Comparison of ENCODE assay signal across 10 mouse cellular contexts in genomic region chr19:10019214-10019760, GRCm38 (mm10). TPM values are rescaled to one million over a fixed set of nuclear protein-coding genes. Genes with fewer than 3 reads are reported as not detected.
DNase-seq lines count a peak whose midpoint lies in the region; ATAC-seq and TF ChIP-seq lines count a peak whose summit lies in the region.
"Had no signal": no experiment of that assay in that cellular context is flagged by ENCODE, and none has a peak within 500 bp of the region (broad histone marks: within the 10 kb centered on the region; RNA-seq: fewer than 3 reads in every experiment).

No protein-coding gene starts in this region.

- no peaks in the 10 kb centered on the region for H3K36me3 ChIP-seq in ES-Bruce4 (ENCODE audit: control insufficient read depth, insufficient read depth, low read length, poor library complexity, severe bottlenecking)
- no peaks in the 10 kb centered on the region for H3K36me3 ChIP-seq in heart, postnatal 0 days (replicated peaks; ENCODE audit: control insufficient read depth, insufficient read depth, low read length)
- peaks cover 41% of the 10 kb centered on the region for H3K36me3 ChIP-seq in liver, embryonic 16.5 days (ENCODE audit: control insufficient read depth, insufficient read depth)

- no peak overlapping the region for H3K9ac ChIP-seq in ES-Bruce4 (ENCODE audit: low read depth, poor library complexity, severe bottlenecking)
- peak overlapping the region; percentile 62 for H3K9ac ChIP-seq in heart, postnatal 0 days (replicated peaks; ENCODE audit: low read depth, low read length)
- H3K9ac ChIP-seq in liver, embryonic 16.5 days (ENCODE audit: low read depth, low read length) = peak overlapping the region; percentile 69

- peak overlapping the region; percentile 60 for H3K4me3 ChIP-seq in ES-Bruce4 (ENCODE audit: low read depth, low read length)
- peak overlapping the region; percentile 57 for H3K4me3 ChIP-seq in heart, postnatal 0 days (ENCODE audit: low read depth, low read length)
- peak overlapping the region; percentile 80 for H3K4me3 ChIP-seq in liver, embryonic 16.5 days (ENCODE audit: low read depth, low read length)

- no peak for ATAC-seq in heart, postnatal 0 days (ENCODE audit: insufficient read depth, low read depth)
- no peak for ATAC-seq in liver, embryonic 16.5 days (ENCODE audit: low read depth)

- no peak for TF ChIP-seq POLR2A in ES-Bruce4 (IDR thresholded peaks at IDR 0.05; ENCODE audit: insufficient read depth, low read length)

- intact Hi-C loops in heart, postnatal 36 days (cut with DNase I) = no loop called here

- TF ChIP-seq EP300 in ES-Bruce4 (IDR thresholded peaks at IDR 0.05; ENCODE audit: insufficient read depth, low read depth, low read length) = peak; percentile 73; the same call in 1 of the 2 replicates
- no peak for TF ChIP-seq EP300 in heart, postnatal 0 days (IDR thresholded peaks at IDR 0.05; ENCODE audit: low read depth)

- WGBS in heart, postnatal 0 days = 79% methylated on average over 4 of the region's 4 CpGs
- 69% methylated on average over 4 of the region's 4 CpGs for WGBS in liver, embryonic 16.5 days (ENCODE audit: insufficient replicate concordance)

- TF ChIP-seq CTCF in ES-Bruce4 (IDR thresholded peaks at IDR 0.05; ENCODE audit: low read depth, low read length) = no peak
- no peak for TF ChIP-seq CTCF in heart, postnatal 0 days (IDR thresholded peaks at IDR 0.05; ENCODE audit: low read depth)

- H3K9me3 ChIP-seq in ES-Bruce4 (replicated peaks; ENCODE audit: control insufficient read depth, insufficient read depth, low read length, poor library complexity, severe bottlenecking) = no peaks in the 10 kb centered on the region
- H3K9me3 ChIP-seq in heart, postnatal 0 days (replicated peaks; ENCODE audit: control insufficient read depth, low read length) = no peaks in the 10 kb centered on the region
- H3K9me3 ChIP-seq in liver, embryonic 16.5 days (replicated peaks; ENCODE audit: control insufficient read depth, low read length) = no peaks in the 10 kb centered on the region

- peak; percentile 92 for DNase-seq in heart, adult 11 months
- DNase-seq in heart, postnatal 36 days = no peak
- DNase-seq in heart, postnatal 0 days (ENCODE audit: low spot score) = no peak
- DNase-seq in urinary bladder, postnatal 25 days (ENCODE audit: low spot score) = no peak
- DNase-seq in cerebellum, adult 9-10 months = no peak
- no peak for DNase-seq in cerebellum, postnatal 36 days
- DNase-seq: adrenal gland, postnatal 14 days; gastrocnemius, postnatal 14 days had no signal

- no peak overlapping the region for H3K27ac ChIP-seq in ES-Bruce4 (ENCODE audit: insufficient read depth, low read length)
- no peak overlapping the region for H3K27ac ChIP-seq in heart, postnatal 0 days (ENCODE audit: low read depth)
- H3K27ac ChIP-seq in liver, embryonic 16.5 days (ENCODE audit: low read length) = no peak overlapping the region

- no peaks in the 10 kb centered on the region for H3K27me3 ChIP-seq in ES-Bruce4 (ENCODE audit: control insufficient read depth, insufficient read depth, low read length, poor library complexity, severe bottlenecking)
- no peaks in the 10 kb centered on the region for H3K27me3 ChIP-seq in heart, postnatal 0 days (ENCODE audit: control insufficient read depth, insufficient read depth, low read length)
- H3K27me3 ChIP-seq in liver, embryonic 16.5 days (ENCODE audit: control insufficient read depth, insufficient read depth, low read depth, low read length) = no peaks in the 10 kb centered on the region

- peak overlapping the region; percentile 88 for H3K4me2 ChIP-seq in heart, postnatal 0 days (ENCODE audit: low read depth, low read length)
- peak overlapping the region; percentile 96 for H3K4me2 ChIP-seq in liver, embryonic 16.5 days (ENCODE audit: low read depth, low read length)

- H3K4me1 ChIP-seq in ES-Bruce4 (ENCODE audit: control insufficient read depth, insufficient read depth, low read length) = peaks cover 7% of the 10 kb centered on the region
- H3K4me1 ChIP-seq in heart, postnatal 0 days (ENCODE audit: control insufficient read depth, insufficient read depth) = peaks cover 18% of the 10 kb centered on the region; the same call in 1 of the 2 replicates
- peaks cover 65% of the 10 kb centered on the region for H3K4me1 ChIP-seq in liver, embryonic 16.5 days (ENCODE audit: control insufficient read depth, low read depth, low read length)

RNA-seq across cellular contexts. Expression of gene Rab3il1, which starts 17.8 kb away (rescaled TPM):
- 1 to 10 TPM; 7.9 to 8.7 TPM for total RNA-seq in heart, postnatal 36 days (2021)
- 3.2 and 4.1 TPM in 2 replicates for polyA plus RNA-seq in ES-Bruce4 (2011; ENCODE audit: insufficient read depth, insufficient read length, low read depth, missing spikeins)
- 16.3 and 27.4 TPM in 2 replicates for total RNA-seq in heart, postnatal 0 days (2014; rRNA removed; ENCODE audit: low replicate concordance)
- polyA plus RNA-seq in heart, postnatal 0 days (2015; fragmentation: Nextera tagmentation; extraction: Ambion mirVana) = 17.9 and 20.7 TPM in 2 replicates
- 236 and 248 TPM in 2 replicates for polyA plus RNA-seq in liver, embryonic 16.5 days (2015; fragmentation: Nextera tagmentation; extraction: Ambion mirVana)

RNA-seq across cellular contexts. Expression of gene Best1, which starts 17.9 kb away (rescaled TPM):
- total RNA-seq in heart, postnatal 36 days (2021) = under 1 TPM; 0.11 to 0.14 TPM
- 1.4 and 3.1 TPM in 2 replicates for polyA plus RNA-seq in ES-Bruce4 (2011; ENCODE audit: insufficient read depth, insufficient read length, low read depth, missing spikeins)
- not detected in 2 replicates for total RNA-seq in heart, postnatal 0 days (2014; rRNA removed; ENCODE audit: low replicate concordance)
- 0.26 and 0.33 TPM in 2 replicates for polyA plus RNA-seq in heart, postnatal 0 days (2015; fragmentation: Nextera tagmentation; extraction: Ambion mirVana)
- polyA plus RNA-seq in liver, embryonic 16.5 days (2015; fragmentation: Nextera tagmentation; extraction: Ambion mirVana) = 0.13 and 0.14 TPM in 2 replicates

RNA-seq across cellular contexts. Expression of gene Fads3, which starts 22.1 kb away (rescaled TPM):
- 10 to 100 TPM; 37.8 to 39.8 TPM for total RNA-seq in heart, postnatal 36 days (2021)
- polyA plus RNA-seq in ES-Bruce4 (2011; ENCODE audit: insufficient read depth, insufficient read length, low read depth, missing spikeins) = 0.81 and 3.1 TPM in 2 replicates
- 106 and 156 TPM in 2 replicates for total RNA-seq in heart, postnatal 0 days (2014; rRNA removed; ENCODE audit: low replicate concordance)
- 21.4 and 23.3 TPM in 2 replicates for polyA plus RNA-seq in heart, postnatal 0 days (2015; fragmentation: Nextera tagmentation; extraction: Ambion mirVana)
- polyA plus RNA-seq in liver, embryonic 16.5 days (2015; fragmentation: Nextera tagmentation; extraction: Ambion mirVana) = 7.3 and 8.6 TPM in 2 replicates

RNA-seq across cellular contexts. Expression of gene Fth1, which starts 38.9 kb away (rescaled TPM):
- 1,000 to 10,000 TPM; 2,889 to 3,152 TPM for total RNA-seq in heart, postnatal 36 days (2021)
- 606 and 634 TPM in 2 replicates for polyA plus RNA-seq in ES-Bruce4 (2011; ENCODE audit: insufficient read depth, insufficient read length, low read depth, missing spikeins)
- 396 and 524 TPM in 2 replicates for total RNA-seq in heart, postnatal 0 days (2014; rRNA removed; ENCODE audit: low replicate concordance)
- polyA plus RNA-seq in heart, postnatal 0 days (2015; fragmentation: Nextera tagmentation; extraction: Ambion mirVana) = 3,148 and 3,286 TPM in 2 replicates
- polyA plus RNA-seq in liver, embryonic 16.5 days (2015; fragmentation: Nextera tagmentation; extraction: Ambion mirVana) = 3,514 and 3,691 TPM in 2 replicates

Comparison
In these comparisons a context has a peak if more than half of its experiments do, and no peak if none do; other contexts are left out.
1. RNA of gene Rab3il1, which starts 17.8 kb away (polyA plus RNA-seq): 236 to 248 TPM in liver, embryonic 16.5 days; 17.9 to 20.7 TPM in heart, postnatal 0 days and 3.2 to 4.1 TPM in ES-Bruce4; every median in the first group is over 10 times any median in the second.
2. Peak in every context shown above with its lines, with median percentiles within 50 percentile points of each other: H3K4me3 ChIP-seq.